Mouse (Mus musculus) cortical plate, adult 2 months (tissue): ENCODE measurements around the gene Fcer2a.

Experiments used
- CTCF ChIP-seq: fragments of 200-500 bp; IDR thresholded peaks from 2 replicates; pipeline ENCODE4 v1.5.1; 2011; ENCODE audit warnings: mild to moderate bottlenecking, control low read depth, low read length; ENCODE audit not compliant: insufficient read depth; ENCODE audit errors: extremely low read depth
- POLR2A ChIP-seq: fragments of 200-500 bp; IDR thresholded peaks from 2 replicates; pipeline ENCODE4 v1.6.1; 2011; ENCODE audit warnings: mild to moderate bottlenecking, low read length, control low read depth; ENCODE audit not compliant: insufficient read depth; ENCODE audit errors: extremely low read depth

DNA sequence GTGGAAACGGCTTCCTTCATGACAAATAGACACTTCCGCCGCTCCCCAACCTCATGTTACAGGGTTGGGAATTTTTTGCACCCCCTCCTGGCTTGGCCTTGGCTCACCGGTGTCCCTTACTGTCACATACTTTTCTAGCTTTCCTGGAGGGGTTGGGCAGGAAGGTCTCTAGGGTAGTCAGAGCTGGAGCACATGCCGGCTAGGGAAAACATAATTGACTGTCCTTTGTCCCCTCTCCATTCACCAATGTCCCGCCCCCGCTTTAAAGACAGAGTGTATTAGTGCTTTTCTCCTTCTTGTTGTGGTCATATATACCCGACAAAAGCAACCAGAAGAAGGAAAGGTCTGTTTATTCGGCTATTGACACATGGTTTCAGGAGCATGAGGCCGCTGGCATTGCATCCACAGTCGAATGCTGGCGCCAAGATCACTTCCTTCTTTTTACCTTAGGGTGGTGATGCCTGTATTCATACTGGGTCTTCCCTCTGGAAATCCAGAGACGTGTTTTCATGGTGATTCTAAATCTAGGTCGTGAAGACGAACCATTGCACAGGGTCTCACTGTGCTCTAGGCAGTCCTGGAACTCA lies 16.9 kb downstream of the Fcer2a start:
- TF ChIP-seq POLR2A (no peak), CTCF (no peak)
